Mouse (Mus musculus): ENCODE results near the gene Wdr18. TPM values are rescaled to one million over a fixed set of nuclear protein-coding genes. Genes with fewer than 3 reads are reported as not detected.

Gene Wdr18
- total RNA-seq, 1 experiment from 2014 or later: 23.0 TPM

DNA sequence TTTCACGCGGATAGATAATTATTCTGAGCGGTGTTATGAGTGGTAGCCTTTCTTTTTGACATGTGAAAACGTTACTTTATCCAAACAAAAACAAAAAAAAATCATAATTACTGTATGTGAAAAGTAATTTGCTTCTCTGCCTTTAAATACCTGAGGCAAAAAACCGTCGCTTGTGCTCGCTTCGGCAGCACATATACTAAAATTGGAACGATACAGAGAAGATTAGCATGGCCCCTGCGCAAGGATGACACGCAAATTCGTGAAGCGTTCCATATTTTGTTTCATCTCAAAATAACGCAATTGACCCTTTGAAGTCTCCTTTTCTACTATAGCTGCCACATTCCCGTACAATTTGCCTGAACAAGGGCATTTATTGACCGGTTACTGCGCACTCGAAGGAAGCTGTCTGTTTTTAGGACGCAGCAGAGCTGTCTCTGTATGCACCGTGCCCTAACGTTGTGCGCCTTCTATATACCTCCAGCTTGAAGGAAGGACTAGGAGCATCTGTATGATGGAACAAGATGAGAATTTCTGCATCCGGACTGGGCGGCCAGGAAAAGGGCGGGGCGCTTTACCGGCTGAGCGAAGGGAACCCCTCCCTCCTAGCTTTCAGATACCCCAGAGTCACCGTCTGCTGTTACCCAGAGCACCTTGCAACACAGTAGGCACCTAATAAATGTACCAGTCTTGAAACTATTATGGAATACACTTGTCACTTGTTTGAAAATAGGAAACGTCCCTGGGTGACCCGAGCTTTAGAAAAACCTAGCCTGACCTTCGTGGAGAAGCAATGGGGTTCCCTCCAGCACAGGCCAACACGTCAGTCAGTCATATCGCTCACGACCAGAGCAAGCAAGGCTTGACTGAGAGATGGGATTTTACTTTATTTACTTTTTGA is 25.6 kb downstream of the Wdr18 start:
- peak in 1 of 2 experiments; percentile 10; a peak in 1 of 4 replicates for ATAC-seq (replicated peaks in 1 of 2; ENCODE audit: insufficient read depth in 1 of 2, low FRiP score in 2 of 2, low TSS enrichment in 1 of 2, low read depth in 1 of 2, poor library complexity in 2 of 2, severe bottlenecking in 2 of 2)

GRCm38 (mm10) chr10:79986232-79986878 is 26.4 kb downstream of the Wdr18 start:
- no peak for ATAC-seq (replicated peaks in 1 of 2; ENCODE audit: insufficient read depth in 1 of 2, low FRiP score in 2 of 2, low TSS enrichment in 1 of 2, low read depth in 1 of 2, poor library complexity in 2 of 2, severe bottlenecking in 2 of 2)

- peak; percentile 35 to 51 for ATAC-seq (replicated peaks in 1 of 2; ENCODE audit: insufficient read depth in 1 of 2, low FRiP score in 2 of 2, low TSS enrichment in 1 of 2, low read depth in 1 of 2, poor library complexity in 2 of 2, severe bottlenecking in 2 of 2)
Observed at GRCm38 (mm10) chr10:79986963-79987362, 27.0 kb downstream of the Wdr18 start.

- no peak for ATAC-seq (replicated peaks in 1 of 2; ENCODE audit: insufficient read depth in 1 of 2, low FRiP score in 2 of 2, low TSS enrichment in 1 of 2, low read depth in 1 of 2, poor library complexity in 2 of 2, severe bottlenecking in 2 of 2)
Observed at GRCm38 (mm10) chr10:79987771-79988505, 28.0 kb downstream of the Wdr18 start.

DNA sequence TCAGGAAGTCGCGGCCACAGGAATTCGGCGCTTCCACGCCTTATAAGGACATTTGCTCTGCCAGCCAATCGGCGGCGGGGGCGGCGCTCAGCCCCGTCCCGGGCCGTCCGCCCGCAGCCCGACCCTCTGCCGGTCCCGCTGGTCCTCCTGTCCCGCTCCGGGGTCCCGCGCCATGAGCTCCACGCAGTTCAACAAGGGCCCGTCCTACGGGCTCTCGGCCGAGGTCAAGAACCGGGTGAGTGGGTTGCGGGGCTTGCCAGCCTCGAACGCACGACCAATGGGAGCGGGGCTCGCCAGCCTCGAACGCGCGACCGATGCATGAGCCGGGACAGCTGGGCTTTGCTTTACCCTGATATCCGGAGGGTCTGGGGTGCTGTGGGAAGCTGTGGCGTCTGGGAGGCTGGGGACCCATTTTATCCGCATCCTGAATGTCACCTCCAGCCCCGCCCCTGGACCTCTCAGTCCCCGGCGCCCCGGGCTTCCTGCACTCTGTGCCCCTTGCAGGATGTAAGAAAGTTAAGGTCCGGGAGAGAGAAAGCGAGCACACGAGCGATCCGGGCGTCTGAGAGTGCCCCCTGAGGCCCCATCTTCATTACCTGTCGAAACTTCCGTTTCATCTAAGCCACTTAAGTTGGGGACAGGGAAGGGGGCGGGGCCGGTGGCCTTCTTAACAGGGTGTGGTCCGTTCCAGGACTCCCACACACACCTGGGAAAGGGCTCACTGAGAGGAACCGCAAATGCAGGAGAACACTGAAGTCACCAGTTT is 28.7 kb downstream of the Wdr18 start, which contains the start of gene Cnn2:
TSS of gene Cnn2 (plus strand) at position 79 of the 766 bp plus-strand sequence.
- no peak for ATAC-seq (replicated peaks in 1 of 2; ENCODE audit: insufficient read depth in 1 of 2, low FRiP score in 2 of 2, low TSS enrichment in 1 of 2, low read depth in 1 of 2, poor library complexity in 2 of 2, severe bottlenecking in 2 of 2)

GRCm38 (mm10) chr10:79989272-79989786 is 29.4 kb downstream of the Wdr18 start:
- no peak for ATAC-seq (replicated peaks in 1 of 2; ENCODE audit: insufficient read depth in 1 of 2, low FRiP score in 2 of 2, low TSS enrichment in 1 of 2, low read depth in 1 of 2, poor library complexity in 2 of 2, severe bottlenecking in 2 of 2)

DNA sequence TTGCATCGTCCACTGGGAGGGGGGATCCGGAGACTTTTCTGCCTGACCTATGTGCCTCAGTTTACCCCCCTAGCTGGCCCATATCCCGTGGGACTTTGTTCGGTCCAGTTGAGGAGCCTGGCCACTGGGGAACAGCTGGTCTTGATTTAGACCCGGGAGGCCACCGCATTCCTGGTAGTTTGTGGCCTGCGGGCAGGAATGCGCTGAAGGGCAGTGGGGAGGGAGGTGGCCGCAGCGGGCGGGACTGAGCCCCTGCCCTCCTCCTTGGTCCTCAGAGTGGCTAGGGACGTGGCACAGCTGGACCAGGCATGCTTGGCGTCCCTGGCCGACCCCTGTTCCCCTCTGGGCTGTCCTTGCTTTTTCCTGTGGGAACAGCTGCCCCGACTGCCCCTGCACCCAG is 29.9 kb downstream of the Wdr18 start:
- no peak for ATAC-seq (replicated peaks in 1 of 2; ENCODE audit: insufficient read depth in 1 of 2, low FRiP score in 2 of 2, low TSS enrichment in 1 of 2, low read depth in 1 of 2, poor library complexity in 2 of 2, severe bottlenecking in 2 of 2)

GRCm38 (mm10) chr10:79991099-79991498 is 31.1 kb downstream of the Wdr18 start:
- ATAC-seq (replicated peaks in 1 of 2; ENCODE audit: insufficient read depth in 1 of 2, low FRiP score in 2 of 2, low TSS enrichment in 1 of 2, low read depth in 1 of 2, poor library complexity in 2 of 2, severe bottlenecking in 2 of 2): no peak

- no peak for ATAC-seq (replicated peaks in 1 of 2; ENCODE audit: insufficient read depth in 1 of 2, low FRiP score in 2 of 2, low TSS enrichment in 1 of 2, low read depth in 1 of 2, poor library complexity in 2 of 2, severe bottlenecking in 2 of 2)
Observed at GRCm38 (mm10) chr10:79991548-79991947, 31.6 kb downstream of the Wdr18 start.

GRCm38 (mm10) chr10:79994397-79995115 is 34.6 kb downstream of the Wdr18 start:
- peak; percentile 42 to 49; a peak in 3 of 4 replicates for ATAC-seq (replicated peaks in 1 of 2; ENCODE audit: insufficient read depth in 1 of 2, low FRiP score in 2 of 2, low TSS enrichment in 1 of 2, low read depth in 1 of 2, poor library complexity in 2 of 2, severe bottlenecking in 2 of 2)

GRCm38 (mm10) chr10:79995636-79996035 is 35.7 kb downstream of the Wdr18 start:
- ATAC-seq (replicated peaks in 1 of 2; ENCODE audit: insufficient read depth in 1 of 2, low FRiP score in 2 of 2, low TSS enrichment in 1 of 2, low read depth in 1 of 2, poor library complexity in 2 of 2, severe bottlenecking in 2 of 2): no peak

GRCm38 (mm10) chr10:79996272-79997033 is 36.5 kb downstream of the Wdr18 start, which contains the start of gene Abca7:
TSS of gene Abca7 (plus strand) at chr10:79996494.
- ATAC-seq (replicated peaks in 1 of 2; ENCODE audit: insufficient read depth in 1 of 2, low FRiP score in 2 of 2, low TSS enrichment in 1 of 2, low read depth in 1 of 2, poor library complexity in 2 of 2, severe bottlenecking in 2 of 2): peak; percentile 79 to 87

DNA sequence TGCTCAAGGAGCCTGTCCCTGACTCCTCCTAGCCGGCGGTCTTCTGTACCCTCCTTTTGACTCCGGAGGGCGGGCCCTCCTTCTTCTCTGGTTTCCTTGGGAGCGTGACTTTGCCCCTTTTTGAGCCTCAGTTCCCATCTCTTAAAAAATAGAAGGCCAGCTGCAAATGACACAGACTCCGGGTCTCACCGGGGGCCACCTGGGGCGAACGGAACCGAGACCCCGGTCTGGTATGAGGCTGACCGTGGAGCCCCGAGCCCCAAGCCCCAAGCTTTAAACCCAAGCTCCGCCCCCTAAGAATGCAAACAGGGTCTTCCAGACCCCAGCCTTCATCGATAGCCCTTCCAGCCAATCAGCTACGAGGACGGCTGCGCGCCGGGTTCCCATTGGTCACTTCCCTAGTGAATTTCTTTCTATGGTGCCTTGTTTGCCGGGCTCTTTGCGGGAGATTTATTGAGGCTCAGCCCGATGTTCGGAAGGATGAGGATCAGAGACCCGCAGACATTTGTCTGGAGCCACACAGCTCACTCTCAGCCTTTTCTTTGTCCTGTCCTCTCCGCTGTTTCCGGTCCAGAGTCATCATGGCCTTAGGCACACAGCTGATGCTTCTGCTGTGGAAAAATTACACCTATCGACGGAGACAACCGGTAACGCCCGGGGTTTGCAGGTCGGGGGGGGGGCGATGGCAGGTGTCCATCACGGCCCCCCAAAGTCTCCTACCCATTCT is 37.2 kb downstream of the Wdr18 start:
- ATAC-seq (replicated peaks in 1 of 2; ENCODE audit: insufficient read depth in 1 of 2, low FRiP score in 2 of 2, low TSS enrichment in 1 of 2, low read depth in 1 of 2, poor library complexity in 2 of 2, severe bottlenecking in 2 of 2): peak; percentile 57 to 60

GRCm38 (mm10) chr10:79997819-79998218 is 37.9 kb downstream of the Wdr18 start:
- ATAC-seq (replicated peaks in 1 of 2; ENCODE audit: insufficient read depth in 1 of 2, low FRiP score in 2 of 2, low TSS enrichment in 1 of 2, low read depth in 1 of 2, poor library complexity in 2 of 2, severe bottlenecking in 2 of 2): no peak

DNA sequence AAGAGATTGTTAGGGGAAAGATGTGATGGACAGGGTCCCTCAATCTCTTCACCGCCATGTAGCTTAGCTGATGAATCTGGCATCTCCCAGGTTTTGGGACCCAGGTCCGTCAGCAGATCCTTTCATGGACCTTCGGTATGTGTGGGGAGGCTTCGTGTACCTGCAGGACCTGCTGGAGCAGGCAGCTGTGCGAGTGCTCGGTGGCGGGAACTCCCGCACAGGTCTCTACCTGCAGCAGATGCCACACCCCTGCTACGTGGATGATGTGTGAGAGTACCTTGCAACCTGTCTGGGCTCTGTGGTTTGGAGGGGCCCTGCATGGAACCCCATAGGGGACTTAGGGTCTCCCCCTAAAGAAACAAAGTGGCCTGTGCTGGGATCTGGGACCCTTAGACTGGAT is 42.0 kb downstream of the Wdr18 start:
- no peak for ATAC-seq (replicated peaks in 1 of 2; ENCODE audit: insufficient read depth in 1 of 2, low FRiP score in 2 of 2, low TSS enrichment in 1 of 2, low read depth in 1 of 2, poor library complexity in 2 of 2, severe bottlenecking in 2 of 2)

Measured in hematopoietic stem cell, adult 5-6 weeks (primary cell).